Mouse (Mus musculus): ENCODE results near the gene Acox3. TPM values are rescaled to one million over a fixed set of nuclear protein-coding genes. Genes with fewer than 3 reads are reported as not detected.
"Not testable (repeated sequence)": the region's sequence is repeated elsewhere in the genome, so short reads cannot be mapped to it uniquely, and the experiment has no call there.

The Acox3 gene
- polyA plus RNA-seq, 1 experiment from 2014 or later = 15.5 TPM

DNA sequence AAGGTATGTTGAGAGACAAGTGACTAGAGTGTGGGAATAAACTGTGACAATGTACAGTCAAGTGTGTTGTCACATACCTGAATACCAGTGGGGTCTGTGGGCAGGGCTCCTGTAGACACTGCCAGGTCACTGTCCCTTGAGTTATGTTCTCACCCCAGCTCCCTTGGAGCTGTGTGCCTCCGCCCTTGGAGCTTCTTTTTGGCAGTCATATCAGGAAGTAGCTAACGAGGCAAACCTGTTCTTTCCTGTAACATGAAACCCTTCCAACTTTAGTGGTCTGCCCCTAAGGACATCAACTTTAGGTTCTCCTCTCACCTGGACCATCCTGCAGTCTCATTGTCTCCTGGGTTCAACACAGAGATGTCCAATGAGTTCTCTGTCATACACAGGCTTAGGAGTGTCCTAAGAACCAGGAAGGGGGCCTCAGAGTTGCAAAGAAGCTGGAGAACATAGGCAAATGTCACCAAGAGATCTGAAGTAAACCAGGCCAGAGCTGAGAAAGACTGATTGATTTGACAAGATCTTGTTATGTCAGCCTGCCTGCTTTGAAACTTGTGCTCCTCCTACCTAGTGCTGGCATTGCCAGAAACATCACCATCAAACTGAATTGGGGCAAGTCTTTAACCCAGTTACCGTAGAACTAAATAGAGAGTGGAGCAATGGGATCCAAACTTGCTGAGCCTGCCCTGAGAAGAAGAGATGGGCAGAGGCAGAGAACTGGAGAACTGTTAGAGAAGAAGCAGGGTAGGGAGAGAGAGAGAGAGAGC lies 2.5 kb upstream of the Acox3 start:
- Histone ChIP-seq H3K4me2 (replicated peaks) (no peak overlapping the region), H3K9me3 (no peaks in the 10 kb centered on the region), H3K4me3 (no peak overlapping the region), H3K9ac (replicated peaks) (no peak overlapping the region), H3K27ac (replicated peaks) (no peak overlapping the region), H3K27me3 (0 out of 2 replicates have a peak, but pooled peaks cover 6% of the 10 kb centered on the region), H3K36me3 (no peaks in the 10 kb centered on the region), H3K4me1 (peaks cover 28% of the 10 kb centered on the region)
- 58% methylated on average over 3 of the region's 3 CpGs for WGBS
- ATAC-seq (replicated peaks) = no peak

DNA sequence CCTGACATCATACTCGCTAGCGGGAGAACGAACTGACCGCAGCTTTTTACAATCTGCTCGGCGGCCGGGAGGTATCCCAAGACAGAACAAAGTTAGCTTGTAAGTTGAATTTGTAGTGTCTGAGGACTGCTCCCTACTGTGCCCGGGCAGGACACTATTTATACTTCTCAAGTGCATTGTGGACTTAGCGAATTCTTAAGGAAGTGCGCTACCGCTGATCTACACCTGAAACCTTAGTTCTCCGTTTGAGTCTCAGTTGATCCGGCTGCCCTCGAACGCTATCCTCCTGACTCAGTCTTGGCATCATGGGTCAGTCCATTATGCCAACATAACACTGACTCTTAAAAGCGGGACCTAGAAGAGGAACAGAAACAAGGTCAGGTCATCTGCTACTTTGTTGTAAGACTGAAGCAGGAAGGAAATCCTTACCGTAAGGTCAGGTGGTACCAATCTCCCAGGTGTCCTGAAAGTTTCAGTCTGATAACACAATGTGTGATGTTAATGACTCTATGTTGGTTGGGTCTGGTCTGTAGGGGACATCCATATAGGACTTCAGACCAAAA lies 462 bp downstream of the Acox3 start:
- Histone ChIP-seq H3K4me1 (peaks cover 25% of the 10 kb centered on the region), H3K4me3 (peak overlapping the region; percentile 67), H3K36me3 (peaks cover 5% of the 10 kb centered on the region; the same call in 1 of the 2 replicates), H3K27me3 (0 out of 2 replicates have a peak, but pooled peaks cover 6% of the 10 kb centered on the region), H3K9ac (replicated peaks) (peak overlapping the region; percentile 59), H3K27ac (replicated peaks) (peak overlapping the region; percentile 75), H3K9me3 (no peaks in the 10 kb centered on the region), H3K4me2 (replicated peaks) (peak overlapping the region; percentile 81)
- peak; percentile 12; the same call in 1 of the 2 replicates for ATAC-seq (replicated peaks)
- WGBS = 4% methylated on average over 17 of the region's 17 CpGs

DNA sequence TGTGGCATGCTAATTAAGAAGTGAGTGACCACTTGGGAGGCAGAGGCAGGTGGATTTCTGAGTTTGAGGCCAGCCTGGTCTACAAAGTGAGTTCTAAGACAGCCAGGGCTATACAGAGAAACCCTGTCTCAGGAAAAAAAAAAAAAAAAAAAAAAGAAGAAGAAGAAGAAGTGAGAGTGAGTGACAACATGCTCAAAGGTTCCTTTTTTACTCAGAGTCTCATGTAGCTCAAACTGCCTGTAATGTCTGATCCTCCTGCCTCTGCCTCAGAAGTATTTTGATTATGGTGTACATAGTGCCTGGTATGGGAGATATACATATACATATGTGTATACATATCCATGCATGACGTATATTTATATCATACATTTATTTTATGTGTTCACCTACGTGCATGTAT lies 1.4 kb downstream of the Acox3 start:
- H3K36me3 ChIP-seq = peaks cover 15% of the 10 kb centered on the region
- not testable (repeated sequence) for H3K27ac ChIP-seq (replicated peaks); ATAC-seq (replicated peaks); H3K27me3 ChIP-seq; H3K4me2 ChIP-seq (replicated peaks); H3K9me3 ChIP-seq; H3K4me3 ChIP-seq; H3K9ac ChIP-seq (replicated peaks)
- 92% methylated on average over 2 of the region's 2 CpGs for WGBS
- peaks cover 25% of the 10 kb centered on the region for H3K4me1 ChIP-seq

DNA sequence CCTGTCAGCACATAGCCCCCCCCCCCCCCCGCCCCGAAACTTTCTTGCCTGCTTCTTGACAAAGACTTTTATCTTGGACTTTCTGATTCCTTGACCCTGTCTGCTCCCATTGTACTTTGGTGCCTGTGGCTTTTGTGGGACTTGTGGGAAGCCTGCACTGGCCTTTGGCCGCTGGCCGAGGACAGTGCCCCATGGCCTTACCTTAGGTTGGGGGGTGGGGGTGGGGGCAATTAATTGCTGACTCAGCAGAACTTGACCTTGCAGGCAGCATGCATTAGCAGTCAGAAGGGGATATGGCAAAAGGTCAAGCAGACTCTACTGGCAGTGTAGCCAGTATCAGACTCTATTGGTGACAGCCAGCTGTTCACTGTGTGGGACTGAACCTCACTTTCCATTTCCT lies 8.7 kb downstream of the Acox3 start:
- H3K4me3 ChIP-seq = no peak overlapping the region
- no peaks in the 10 kb centered on the region for H3K9me3 ChIP-seq
- no peaks in the 10 kb centered on the region for H3K4me1 ChIP-seq
- peaks cover 62% of the 10 kb centered on the region for H3K36me3 ChIP-seq
- no peak overlapping the region for H3K27ac ChIP-seq (replicated peaks)
- 97% methylated on average over 4 of the region's 4 CpGs for WGBS
- H3K4me2 ChIP-seq (replicated peaks) = no peak overlapping the region
- no peak overlapping the region for H3K9ac ChIP-seq (replicated peaks)
- no peaks in the 10 kb centered on the region for H3K27me3 ChIP-seq
- no peak for ATAC-seq (replicated peaks)

DNA sequence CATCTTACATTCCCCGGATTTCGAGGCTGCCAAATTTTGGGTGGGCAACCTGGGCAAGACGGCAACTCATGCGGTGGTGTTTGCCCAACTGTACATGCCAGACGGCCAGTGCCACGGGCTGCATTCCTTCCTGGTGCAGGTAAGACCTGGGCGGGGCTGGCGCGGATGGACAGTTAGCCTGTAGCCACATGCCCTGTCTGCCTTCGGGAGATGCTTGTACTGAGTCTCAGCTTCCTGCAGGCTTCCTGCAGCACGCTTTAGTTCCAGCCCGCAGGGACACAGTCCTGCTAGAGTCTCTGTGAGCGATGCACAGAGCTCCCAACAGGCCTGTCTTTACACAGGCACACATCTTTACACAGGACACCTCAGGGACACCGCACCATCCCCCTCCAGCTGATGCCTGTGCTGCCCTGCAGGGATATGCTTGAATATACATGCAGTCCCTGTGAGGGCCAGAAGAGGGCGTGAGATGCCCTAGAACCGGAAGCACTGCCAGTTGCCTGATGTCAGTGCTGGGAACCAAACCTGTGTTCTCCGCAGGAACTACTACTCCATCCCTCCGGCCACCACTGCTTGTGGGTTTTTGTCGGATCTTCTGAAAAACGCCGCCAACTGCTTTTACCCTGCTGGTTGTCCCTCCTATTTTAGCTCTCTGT lies 9.4 kb downstream of the Acox3 start:
- Histone ChIP-seq H3K27me3 (no peaks in the 10 kb centered on the region), H3K4me1 (no peaks in the 10 kb centered on the region), H3K4me3 (no peak overlapping the region), H3K27ac (replicated peaks) (no peak overlapping the region), H3K4me2 (replicated peaks) (no peak overlapping the region), H3K36me3 (peaks cover 62% of the 10 kb centered on the region), H3K9ac (replicated peaks) (no peak overlapping the region), H3K9me3 (no peaks in the 10 kb centered on the region)
- WGBS = 85% methylated on average over 21 of the region's 21 CpGs
- no peak for ATAC-seq (replicated peaks)

DNA sequence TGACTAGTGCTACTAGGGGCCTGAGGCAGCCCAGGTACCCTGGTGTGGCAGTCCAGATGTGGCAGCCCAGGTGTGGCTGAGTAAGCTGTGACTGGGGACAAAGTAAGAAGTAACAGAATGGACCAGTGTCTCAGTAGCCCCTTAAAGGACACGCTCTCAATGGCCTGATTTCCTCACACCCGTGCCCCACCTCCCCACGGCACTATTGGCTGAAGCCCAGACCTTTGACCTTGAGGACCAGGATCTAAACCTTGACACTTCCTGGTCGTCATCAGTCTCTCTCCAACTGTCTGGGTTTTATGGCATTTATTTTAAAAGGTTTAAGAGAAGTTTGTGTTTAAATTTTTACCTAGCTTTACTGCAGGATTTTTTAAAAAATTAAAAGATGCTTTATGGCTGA lies 10.0 kb downstream of the Acox3 start:
- Histone ChIP-seq H3K9ac (replicated peaks) (no peak overlapping the region), H3K4me1 (no peaks in the 10 kb centered on the region), H3K9me3 (no peaks in the 10 kb centered on the region), H3K27me3 (no peaks in the 10 kb centered on the region), H3K36me3 (peaks cover 65% of the 10 kb centered on the region), H3K4me2 (replicated peaks) (no peak overlapping the region), H3K4me3 (no peak overlapping the region), H3K27ac (replicated peaks) (no peak overlapping the region)
- no peak for ATAC-seq (replicated peaks)
- 87% methylated on average over 4 of the region's 4 CpGs for WGBS

DNA sequence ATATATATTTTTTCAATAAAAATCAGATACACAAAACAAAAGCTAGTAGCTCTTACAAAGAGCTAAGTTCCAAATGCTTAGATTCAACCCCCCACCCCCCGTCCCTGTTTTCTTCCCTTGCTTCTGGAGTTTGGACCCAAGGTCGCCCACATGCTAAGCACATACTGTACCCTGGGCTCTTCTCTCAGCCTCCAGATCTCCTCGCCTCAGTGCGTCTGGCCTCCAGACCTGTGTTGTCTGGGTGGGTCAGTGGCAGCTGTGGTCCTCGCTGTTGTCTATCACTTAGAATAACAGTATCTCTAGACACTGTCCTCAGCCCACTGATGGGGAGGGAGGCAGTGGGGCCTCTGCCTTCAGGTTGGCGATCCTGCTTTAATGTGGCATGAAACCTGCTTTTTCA lies 10.4 kb downstream of the Acox3 start:
- H3K27ac ChIP-seq (replicated peaks) = no peak overlapping the region
- H3K4me1 ChIP-seq = no peaks in the 10 kb centered on the region
- H3K4me3 ChIP-seq = no peak overlapping the region
- no peak overlapping the region for H3K9ac ChIP-seq (replicated peaks)
- H3K27me3 ChIP-seq = no peaks in the 10 kb centered on the region
- peaks cover 65% of the 10 kb centered on the region for H3K36me3 ChIP-seq
- H3K9me3 ChIP-seq = no peaks in the 10 kb centered on the region
- ATAC-seq (replicated peaks) = no peak
- WGBS = 86% methylated on average over 6 of the region's 6 CpGs
- no peak overlapping the region for H3K4me2 ChIP-seq (replicated peaks)

DNA sequence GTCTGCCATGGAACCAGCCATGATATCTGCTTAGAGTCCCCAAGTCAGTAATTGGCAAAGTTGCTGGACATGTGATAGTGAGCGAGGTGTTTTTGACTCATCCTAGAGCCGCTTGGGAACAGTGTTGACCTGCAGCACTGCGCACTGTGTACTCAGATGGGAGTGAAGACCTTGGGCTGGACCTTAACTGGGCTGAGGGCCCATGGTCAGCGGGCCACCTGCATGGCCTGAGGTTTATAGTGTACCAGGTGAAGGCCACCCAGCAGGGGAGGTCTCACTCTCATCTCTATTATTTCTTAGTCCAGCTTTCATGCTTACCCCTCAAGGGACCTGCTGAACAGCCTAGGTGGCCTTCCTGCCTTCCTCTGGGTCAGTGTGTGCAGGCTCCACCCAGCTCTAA lies 11.9 kb downstream of the Acox3 start:
- Histone ChIP-seq H3K36me3 (peaks cover 63% of the 10 kb centered on the region), H3K27ac (replicated peaks) (no peak overlapping the region), H3K27me3 (no peaks in the 10 kb centered on the region), H3K4me2 (replicated peaks) (no peak overlapping the region), H3K9ac (replicated peaks) (no peak overlapping the region), H3K4me3 (no peak overlapping the region), H3K9me3 (no peaks in the 10 kb centered on the region), H3K4me1 (no peaks in the 10 kb centered on the region)
- 91% methylated on average over 4 of the region's 4 CpGs for WGBS
- no peak for ATAC-seq (replicated peaks)

DNA sequence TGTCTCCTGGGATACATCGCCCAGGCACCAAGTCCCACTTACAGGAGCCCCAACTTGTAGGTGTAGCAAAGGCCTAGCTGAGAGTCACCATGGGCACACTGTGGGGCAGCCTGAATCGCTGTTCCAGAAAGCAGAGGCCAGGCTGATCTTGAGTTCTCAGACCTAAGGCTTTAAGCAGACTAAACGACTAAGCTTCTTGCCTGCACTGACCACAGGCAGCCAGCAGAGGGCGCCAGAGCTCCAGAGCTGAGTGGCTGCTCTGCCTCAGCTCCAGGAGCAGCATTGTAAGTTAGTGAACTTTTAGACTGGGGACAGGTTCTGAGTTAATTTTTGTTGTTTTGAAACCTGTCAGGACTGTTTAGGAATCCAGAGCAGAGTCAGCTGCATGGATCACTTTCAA lies 12.9 kb downstream of the Acox3 start:
- no peak overlapping the region for H3K27ac ChIP-seq (replicated peaks)
- H3K4me2 ChIP-seq (replicated peaks) = no peak overlapping the region
- H3K36me3 ChIP-seq = peaks cover 62% of the 10 kb centered on the region
- H3K4me3 ChIP-seq = no peak overlapping the region
- WGBS = 24% methylated on average over 4 of the region's 4 CpGs
- peak; percentile 35; the same call in 1 of the 2 replicates for ATAC-seq (replicated peaks)
- H3K9me3 ChIP-seq = no peaks in the 10 kb centered on the region
- H3K27me3 ChIP-seq = no peaks in the 10 kb centered on the region
- H3K4me1 ChIP-seq = no peaks in the 10 kb centered on the region
- H3K9ac ChIP-seq (replicated peaks) = no peak overlapping the region

DNA sequence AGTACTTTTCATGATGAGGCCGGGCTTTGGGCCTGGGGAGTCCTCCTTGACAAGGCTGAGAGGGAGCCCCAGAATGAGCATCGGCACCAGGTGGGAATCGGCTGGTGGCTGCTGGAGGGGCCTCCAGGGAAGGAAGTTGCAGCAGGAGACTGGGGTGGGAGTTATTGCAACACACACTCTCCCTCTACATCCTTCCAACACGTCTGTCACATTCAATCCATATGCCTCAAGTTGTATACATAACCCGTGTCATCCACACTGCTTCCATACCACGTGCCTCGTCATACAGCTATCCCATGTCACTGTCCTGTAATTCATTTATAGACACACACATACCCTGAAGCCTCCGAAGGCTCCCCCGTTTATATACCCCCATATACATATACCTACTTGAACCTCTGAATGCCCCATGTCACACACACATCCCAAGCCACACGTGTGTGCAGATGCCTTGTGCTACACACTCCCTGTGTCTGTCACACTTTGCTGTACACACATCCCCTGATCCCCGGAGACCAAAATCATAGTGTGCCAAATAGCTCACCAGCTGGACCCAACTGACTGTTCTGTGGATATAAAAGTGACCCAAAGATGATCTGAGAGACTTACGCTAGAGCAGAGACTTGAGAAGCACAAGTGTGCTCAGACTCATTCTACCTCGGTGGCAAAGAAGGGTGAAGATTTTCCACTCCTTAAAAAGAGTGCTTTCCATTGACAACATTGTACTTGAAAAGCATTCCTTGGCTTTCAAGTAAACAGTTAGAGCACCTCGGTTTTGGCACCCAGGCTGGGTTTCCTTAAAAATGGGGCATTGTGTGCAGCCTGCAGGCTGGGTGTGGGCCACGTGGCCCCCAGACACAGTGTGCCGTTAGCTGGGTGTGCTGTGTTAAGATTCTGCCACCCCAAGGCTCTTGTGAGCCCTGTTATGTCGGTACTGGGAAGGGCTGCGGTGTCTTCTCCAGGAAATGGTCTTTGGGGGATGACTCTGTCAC lies 13.6 kb downstream of the Acox3 start:
- H3K4me3 ChIP-seq = no peak overlapping the region
- WGBS = 89% methylated on average over 18 of the region's 18 CpGs
- H3K27ac ChIP-seq (replicated peaks) = no peak overlapping the region
- H3K36me3 ChIP-seq = peaks cover 58% of the 10 kb centered on the region
- H3K27me3 ChIP-seq = no peaks in the 10 kb centered on the region
- no peaks in the 10 kb centered on the region for H3K4me1 ChIP-seq
- H3K9ac ChIP-seq (replicated peaks) = no peak overlapping the region
- no peak for ATAC-seq (replicated peaks)
- H3K4me2 ChIP-seq (replicated peaks) = no peak overlapping the region
- H3K9me3 ChIP-seq = no peaks in the 10 kb centered on the region

DNA sequence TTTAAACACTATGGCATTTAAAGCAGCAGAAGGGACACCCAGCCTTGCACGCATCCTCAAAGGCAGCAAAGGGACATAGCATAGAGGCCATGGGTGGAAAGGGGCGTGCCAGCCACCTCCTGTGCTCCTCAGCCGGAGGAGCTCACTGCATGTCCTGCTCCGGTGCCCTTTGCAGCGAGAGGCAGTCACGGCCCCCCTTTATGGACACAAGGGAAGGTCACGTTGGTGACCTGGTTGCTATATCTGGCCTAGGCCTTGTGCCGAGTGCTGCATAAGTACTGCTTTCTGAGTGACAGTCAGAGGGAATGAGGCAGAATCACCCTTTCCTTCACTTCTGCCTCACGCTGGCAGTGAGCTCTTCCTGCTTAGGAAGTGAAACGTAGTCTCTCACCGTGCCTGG lies 17.4 kb downstream of the Acox3 start:
- Histone ChIP-seq H3K27me3 (no peaks in the 10 kb centered on the region), H3K36me3 (peaks cover 47% of the 10 kb centered on the region), H3K9me3 (no peaks in the 10 kb centered on the region), H3K4me3 (no peak overlapping the region), H3K27ac (replicated peaks) (no peak overlapping the region), H3K4me1 (no peaks in the 10 kb centered on the region), H3K4me2 (replicated peaks) (no peak overlapping the region), H3K9ac (replicated peaks) (no peak overlapping the region)
- no peak for ATAC-seq (replicated peaks)
- 84% methylated on average over 11 of the region's 11 CpGs for WGBS

All from forebrain, embryonic 15.5 days (tissue).